Mouse (Mus musculus) C2C12 (cell line): Measurements from ENCODE around the gene Hat1. TPM values are rescaled to one million over a fixed set of nuclear protein-coding genes. Genes with fewer than 3 reads are reported as not detected.

Source experiments
- H3K27me3 ChIP-seq: one replicate; pipeline ENCODE4 v1.6.1; 2011; ENCODE audit not compliant: control insufficient read depth, insufficient read depth, insufficient read length
- H3K36me3 ChIP-seq: one replicate; pipeline ENCODE4 v1.6.1; 2011; ENCODE audit not compliant: control insufficient read depth, insufficient read depth
- H3K4me3 ChIP-seq: one replicate; pipeline ENCODE4 v1.5.1; 2011; ENCODE audit warnings: mild to moderate bottlenecking, control low read depth; ENCODE audit not compliant: poor library complexity, insufficient read depth, severe bottlenecking
- H3K79me2 ChIP-seq: one replicate; pipeline ENCODE4 v1.6.1; 2011; ENCODE audit not compliant: control insufficient read depth, insufficient read depth
- H3K79me3 ChIP-seq: one replicate; pipeline ENCODE4 v1.6.1; 2011; ENCODE audit warnings: low read depth, control low read depth
- H3ac ChIP-seq: one replicate; pipeline ENCODE3; 2011; ENCODE audit warnings: low read depth; ENCODE audit not compliant: control insufficient read depth, insufficient read length
- CEBPB ChIP-seq: IDR thresholded peaks from one replicate; pipeline ENCODE4 v1.6.1; 2011; ENCODE audit warnings: low read depth, mild to moderate bottlenecking, control low read depth, moderate library complexity
- CTCF ChIP-seq: IDR thresholded peaks from one replicate; pipeline ENCODE4 v1.5.1; 2011; ENCODE audit not compliant: control insufficient read depth, insufficient read depth, insufficient read length
- FOSL1 ChIP-seq: IDR thresholded peaks from one replicate; pipeline ENCODE4 v1.8.0; 2011; ENCODE audit warnings: mild to moderate bottlenecking, low read length; ENCODE audit not compliant: poor library complexity, insufficient read depth, severe bottlenecking
- MAX ChIP-seq: IDR thresholded peaks from one replicate; pipeline ENCODE4 v1.6.1; 2011; ENCODE audit warnings: mild to moderate bottlenecking, control low read depth
- MYOD1 ChIP-seq: IDR thresholded peaks from one replicate; pipeline ENCODE4 v1.6.1; 2011; ENCODE audit warnings: low read depth; ENCODE audit not compliant: control insufficient read depth, insufficient read length
- MYOG ChIP-seq: IDR thresholded peaks from one replicate; pipeline ENCODE4 v1.6.1; 2011; ENCODE audit not compliant: control insufficient read depth, insufficient read length; ENCODE audit errors: extremely low read depth
- USF1 ChIP-seq: IDR thresholded peaks from one replicate; pipeline ENCODE4 v1.6.1; 2011; ENCODE audit warnings: low read depth, mild to moderate bottlenecking, control low read depth, moderate library complexity
- polyA plus RNA-seq: library from polyadenylated mRNA; unstranded; fragments of >200 nt; fragmentation: generic; extraction: Trizol; gene quantifications from one replicate; pipeline ENCODE4 v1.2.1, GENCODE M21; 2012; ENCODE audit warnings: missing spikeins

The Hat1 gene
- polyA plus RNA-seq, 1 experiment, result 46.6 TPM

GRCm38 (mm10) chr2:71435440-71435839 lies 46.7 kb downstream of the Hat1 start:
- Histone ChIP-seq H3K27me3 (no peaks in the 10 kb centered on the region), H3K79me2 (no peaks in the 10 kb centered on the region), H3K4me3 (no peak overlapping the region), H3ac (no peak overlapping the region), H3K79me3 (no peaks in the 10 kb centered on the region), H3K36me3 (peaks cover 53% of the 10 kb centered on the region)
- TF ChIP-seq MYOG, result no peak
- no peak for TF ChIP-seq MAX
- TF ChIP-seq CEBPB, result no peak
- no peak for TF ChIP-seq USF1
- no peak for TF ChIP-seq CTCF
- no peak for TF ChIP-seq MYOD1
- no peak for TF ChIP-seq FOSL1

GRCm38 (mm10) chr2:71443376-71443775 lies 54.6 kb downstream of the Hat1 start:
- Histone ChIP-seq H3ac (no peak overlapping the region), H3K79me3 (no peaks in the 10 kb centered on the region), H3K27me3 (no peaks in the 10 kb centered on the region), H3K36me3 (peaks cover 22% of the 10 kb centered on the region), H3K4me3 (no peak overlapping the region), H3K79me2 (no peaks in the 10 kb centered on the region)
- TF ChIP-seq MYOD1, result no peak
- TF ChIP-seq CTCF, result no peak
- TF ChIP-seq MYOG, result no peak
- no peak for TF ChIP-seq USF1

- H3K36me3 ChIP-seq, result peaks cover 11% of the 10 kb centered on the region
- TF ChIP-seq CEBPB (no peak), CTCF (no peak), MYOG (no peak), USF1 (no peak), MYOD1 (no peak), FOSL1 (no peak), MAX (no peak)
- no peak overlapping the region for H3K4me3 ChIP-seq
- H3K79me2 ChIP-seq, result no peaks in the 10 kb centered on the region
- no peaks in the 10 kb centered on the region for H3K79me3 ChIP-seq
- no peak overlapping the region for H3ac ChIP-seq
- no peaks in the 10 kb centered on the region for H3K27me3 ChIP-seq
Observed at GRCm38 (mm10) chr2:71445536-71446196, 56.9 kb downstream of the Hat1 start.

- H3K4me3 ChIP-seq, result no peak overlapping the region
- H3K27me3 ChIP-seq, result no peaks in the 10 kb centered on the region
- no peaks in the 10 kb centered on the region for H3K79me3 ChIP-seq
Observed at GRCm38 (mm10) chr2:71449604-71450003, 60.8 kb downstream of the Hat1 start.

GRCm38 (mm10) chr2:71451761-71452160 lies 63.0 kb downstream of the Hat1 start:
- H3K79me3 ChIP-seq, result no peaks in the 10 kb centered on the region
- H3K79me2 ChIP-seq, result peaks cover 17% of the 10 kb centered on the region
- no peak overlapping the region for H3K4me3 ChIP-seq
- H3K36me3 ChIP-seq, result no peaks in the 10 kb centered on the region
- no peaks in the 10 kb centered on the region for H3K27me3 ChIP-seq
- no peak for TF ChIP-seq CTCF
- no peak for TF ChIP-seq MYOD1
- no peak for TF ChIP-seq USF1
- no peak for TF ChIP-seq MYOG
- no peak for TF ChIP-seq FOSL1
- TF ChIP-seq CEBPB, result no peak
- no peak for TF ChIP-seq MAX
- no peak overlapping the region for H3ac ChIP-seq

More at GRCm38 (mm10) chr2:71449604-71450003, 60.8 kb downstream of the Hat1 start:
- Histone ChIP-seq H3K79me2 (peaks cover 10% of the 10 kb centered on the region), H3ac (no peak overlapping the region), H3K36me3 (no peaks in the 10 kb centered on the region)
- no peak for TF ChIP-seq MAX
